Mouse (Mus musculus) c-Kit-positive CD71-negative TER-119-negative erythroid progenitor cells, embryonic 14.5 days (primary cell): Measurements from ENCODE around the gene Olfr1489.
"Not testable (repeated sequence)": the region's sequence is repeated elsewhere in the genome, so short reads cannot be mapped to it uniquely, and the experiment has no call there.

Experiments
- DNase-seq: peaks from one replicate; pipeline ENCODE4 v3.0.0-alpha.2; 2013; ENCODE audit warnings: low read depth

Gene Olfr1489

DNA sequence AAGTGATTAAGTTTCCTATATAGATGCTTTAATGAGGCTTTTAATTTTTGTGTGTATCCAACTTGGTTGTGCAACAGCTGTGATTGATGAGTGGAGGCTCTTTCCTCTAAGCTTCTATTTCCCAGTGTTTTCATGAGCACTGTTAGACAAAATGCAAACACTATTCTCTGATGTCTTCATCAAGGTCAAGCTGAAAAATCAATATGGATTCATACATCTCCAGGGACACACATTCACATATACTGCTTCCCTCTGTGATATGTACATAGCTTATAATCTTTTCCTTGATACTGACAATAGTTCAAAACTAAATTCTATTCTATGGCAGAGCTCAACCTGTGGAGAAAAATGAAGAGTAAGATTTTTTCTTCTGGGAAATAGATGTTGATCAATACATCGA, at the start of gene Olfr1489:
Gene Olfr1489 (plus strand): TSS at position 301 of the 400 bp plus-strand sequence.
- no peak for DNase-seq

DNA sequence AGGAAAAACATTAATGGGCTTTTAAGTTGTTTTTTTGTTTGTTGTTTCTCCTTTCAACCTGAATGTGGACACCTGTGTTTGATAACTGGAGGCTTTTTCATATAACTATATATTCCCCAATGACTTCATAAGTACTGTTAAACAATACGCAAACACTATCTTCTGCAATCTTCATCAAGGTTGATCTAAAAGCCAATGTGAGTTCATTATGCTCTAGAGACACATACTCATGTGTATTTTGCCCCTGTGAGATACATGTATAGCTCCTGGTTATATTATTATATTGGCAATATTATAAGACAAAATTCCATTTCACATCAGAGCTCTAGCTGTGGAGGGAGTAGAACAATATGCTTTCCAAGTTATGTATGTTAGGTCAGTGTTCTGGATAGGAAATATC, 48.2 kb upstream of the Olfr1489 start, which contains the start of gene Olfr1484:
Gene Olfr1484 (plus strand): TSS at position 301 of the 400 bp plus-strand sequence.
- no peak for DNase-seq

DNA sequence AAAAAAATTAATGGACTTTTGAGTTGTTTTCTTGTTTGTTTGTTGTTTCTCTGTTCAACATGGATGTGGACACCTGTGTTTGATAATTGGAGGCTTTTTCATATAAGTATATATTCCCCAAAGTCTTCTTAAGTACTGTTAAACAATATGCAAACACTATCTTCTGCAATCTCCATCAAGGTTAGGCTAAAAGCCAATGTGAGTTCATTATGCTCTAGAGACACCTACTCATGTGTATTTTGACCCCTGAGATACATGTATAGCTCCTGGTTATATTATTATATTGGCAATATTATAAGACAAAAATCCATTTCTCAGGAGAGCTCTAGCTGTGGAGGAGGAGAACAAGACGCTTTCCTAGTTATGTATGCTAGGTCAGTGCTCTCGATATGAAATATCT, 14.3 kb upstream of the Olfr1489 start, which contains the start of gene Olfr1487:
Gene Olfr1487 (plus strand): TSS at position 301 of the 400 bp plus-strand sequence.
- DNase-seq, result not testable (repeated sequence)

DNA sequence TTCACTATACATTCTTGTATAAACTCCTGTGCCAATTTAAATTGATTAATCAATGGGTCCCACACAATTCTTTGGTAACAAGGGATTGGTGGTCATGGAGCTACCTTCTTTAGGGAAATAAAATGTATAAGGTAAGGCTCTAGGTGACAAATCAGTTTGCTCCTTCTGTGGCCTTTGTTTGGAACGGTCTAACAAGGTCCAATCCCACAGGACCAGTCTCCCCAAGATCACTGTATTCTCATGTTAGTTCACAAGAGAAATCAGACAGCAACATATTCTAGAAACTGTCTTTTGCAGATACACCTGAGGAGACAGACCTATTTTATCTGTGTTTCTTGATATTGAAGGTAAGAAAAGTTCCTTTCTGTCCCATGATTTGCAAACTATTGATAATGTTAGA, 19.4 kb downstream of the Olfr1489 start, which contains the start of gene Olfr1490:
Gene Olfr1490 (plus strand): TSS at position 301 of the 400 bp plus-strand sequence.
- DNase-seq, result no peak
